Mouse (Mus musculus): ENCODE measurements around the gene Srgap3.

The Srgap3 gene

GRCm38 (mm10) chr6:112949220-112949619 lies 2.2 kb upstream of the Srgap3 start:
- DNase-seq: no peak

- DNase-seq: no peak
Observed at GRCm38 (mm10) chr6:112948416-112948815, 1.4 kb upstream of the Srgap3 start.

GRCm38 (mm10) chr6:112946021-112946811 lies 850 bp downstream of the Srgap3 start:
- DNase-seq: no peak

- peak; percentile 40 for DNase-seq
Observed at GRCm38 (mm10) chr6:112945181-112945751, 1.8 kb downstream of the Srgap3 start.

GRCm38 (mm10) chr6:112943596-112944245 lies 3.3 kb downstream of the Srgap3 start:
- DNase-seq: no peak

GRCm38 (mm10) chr6:112939281-112939680 lies 7.8 kb downstream of the Srgap3 start:
- DNase-seq: no peak

- no peak for DNase-seq
Observed at GRCm38 (mm10) chr6:112937791-112938190, 9.3 kb downstream of the Srgap3 start.

- DNase-seq: no peak
Observed at GRCm38 (mm10) chr6:112934501-112934900, 12.6 kb downstream of the Srgap3 start.

- no peak for DNase-seq
Observed at GRCm38 (mm10) chr6:112932611-112933010, 14.5 kb downstream of the Srgap3 start.

GRCm38 (mm10) chr6:112930011-112930451 lies 17.0 kb downstream of the Srgap3 start:
- DNase-seq: no peak

GRCm38 (mm10) chr6:112929291-112929984 lies 17.6 kb downstream of the Srgap3 start:
- DNase-seq: no peak

GRCm38 (mm10) chr6:112928841-112929240 lies 18.2 kb downstream of the Srgap3 start:
- DNase-seq: peak; percentile 42

- no peak for DNase-seq
Observed at GRCm38 (mm10) chr6:112927341-112927740, 19.7 kb downstream of the Srgap3 start.

- no peak for DNase-seq
Observed at GRCm38 (mm10) chr6:112926011-112926410, 21.1 kb downstream of the Srgap3 start.

GRCm38 (mm10) chr6:112925234-112925975 lies 21.7 kb downstream of the Srgap3 start:
- no peak for DNase-seq

- no peak for DNase-seq
Observed at GRCm38 (mm10) chr6:112924606-112925141, 22.4 kb downstream of the Srgap3 start.

GRCm38 (mm10) chr6:112920619-112921195 lies 26.4 kb downstream of the Srgap3 start:
- no peak for DNase-seq

GRCm38 (mm10) chr6:112917717-112918116 lies 29.3 kb downstream of the Srgap3 start:
- no peak for DNase-seq

GRCm38 (mm10) chr6:112916243-112916642 lies 30.8 kb downstream of the Srgap3 start:
- no peak for DNase-seq

GRCm38 (mm10) chr6:112912552-112912951 lies 34.5 kb downstream of the Srgap3 start:
- DNase-seq: no peak

GRCm38 (mm10) chr6:112909711-112910110 lies 37.4 kb downstream of the Srgap3 start:
- no peak for DNase-seq

Data from right cerebral cortex, postnatal 14 days (tissue).